9 mouse cellular contexts compared by ENCODE assay signal in the genomic region with DNA sequence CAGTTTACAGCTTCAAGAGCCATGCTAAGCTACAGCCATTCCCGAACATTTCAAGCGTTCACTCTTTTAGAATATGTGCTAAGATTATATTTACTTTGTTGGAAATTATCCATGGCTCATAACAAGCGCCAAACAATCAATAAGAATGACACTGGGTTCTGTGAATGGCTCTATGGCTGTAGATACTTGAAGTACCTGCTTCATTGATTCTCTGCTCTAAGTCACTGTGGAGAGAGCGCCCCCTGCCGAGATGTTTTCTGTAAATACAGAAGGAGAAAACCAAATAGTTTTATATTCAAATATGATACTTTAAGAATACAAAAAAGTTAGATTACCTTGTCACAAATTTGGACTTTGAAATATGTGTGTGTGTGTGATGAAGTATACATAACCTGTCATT.
DNase-seq lines count a peak whose midpoint lies in the region; ATAC-seq and TF ChIP-seq lines count a peak whose summit lies in the region.
"Had no signal": no experiment of that assay in that cellular context is flagged by ENCODE, and none has a peak within 500 bp of the region (broad histone marks: within the 10 kb centered on the region; RNA-seq: fewer than 3 reads in every experiment).

No protein-coding gene starts in this region.

- no peaks in the 10 kb centered on the region for H3K27me3 ChIP-seq in kidney, embryonic 16.5 days (ENCODE audit: insufficient read depth, low read length)
- no peaks in the 10 kb centered on the region for H3K27me3 ChIP-seq in forebrain, embryonic 14.5 days (replicated peaks; ENCODE audit: control insufficient read depth, insufficient read depth, low read length)

- intact Hi-C loops in left cerebral cortex, adult 2 months (cut with DNase I) = loop anchor here (1.0 kb wide), 1 partner anchor 82 kb away; no protein-coding TSS in a partner anchor

- no peak overlapping the region for H3K4me3 ChIP-seq in kidney, embryonic 16.5 days (ENCODE audit: low read length)
- no peak overlapping the region for H3K4me3 ChIP-seq in forebrain, embryonic 14.5 days (ENCODE audit: low read depth, low read length)
- H3K4me3 ChIP-seq in left cerebral cortex, adult 2 months = no peak overlapping the region

- H3K9me3 ChIP-seq in kidney, embryonic 16.5 days (ENCODE audit: low read length) = no peaks in the 10 kb centered on the region
- no peaks in the 10 kb centered on the region for H3K9me3 ChIP-seq in forebrain, embryonic 14.5 days (replicated peaks; ENCODE audit: control insufficient read depth, low read length)

- no peak overlapping the region for H3K9ac ChIP-seq in kidney, embryonic 16.5 days (replicated peaks; ENCODE audit: low read length)
- no peak overlapping the region for H3K9ac ChIP-seq in forebrain, embryonic 14.5 days (ENCODE audit: low read length)
- H3K9ac ChIP-seq: liver, embryonic 14.5 days had no signal

- H3K4me1 ChIP-seq in kidney, embryonic 16.5 days (ENCODE audit: insufficient read depth, low read length) = no peaks in the 10 kb centered on the region
- no peaks in the 10 kb centered on the region for H3K4me1 ChIP-seq in forebrain, embryonic 14.5 days (ENCODE audit: control insufficient read depth, insufficient read depth, low read length)

- TF ChIP-seq CTCF in left cerebral cortex, adult 2 months (IDR thresholded peaks at IDR 0.05) = peak; percentile 62

- H3K27ac ChIP-seq in kidney, embryonic 16.5 days (ENCODE audit: low read length) = no peak overlapping the region
- H3K27ac ChIP-seq in forebrain, embryonic 14.5 days (ENCODE audit: low read depth, low read length) = no peak overlapping the region
- no peak overlapping the region for H3K27ac ChIP-seq in left cerebral cortex, adult 2 months
- H3K27ac ChIP-seq: liver, embryonic 14.5 days had no signal

- H3K36me3 ChIP-seq in kidney, embryonic 16.5 days (ENCODE audit: insufficient read depth, low read length) = no peaks in the 10 kb centered on the region
- H3K36me3 ChIP-seq in forebrain, embryonic 14.5 days (ENCODE audit: control insufficient read depth, insufficient read depth, low read length) = no peaks in the 10 kb centered on the region

- ATAC-seq in kidney, embryonic 16.5 days (ENCODE audit: low FRiP score, low TSS enrichment) = no peak
- ATAC-seq in forebrain, embryonic 14.5 days = peak; percentile 40; the same call in 1 of the 2 replicates
- no peak for ATAC-seq in erythroblast, adult 5-6 weeks (replicated peaks; ENCODE audit: low FRiP score, poor library complexity, severe bottlenecking)

- WGBS in kidney, embryonic 16.5 days = 37% methylated on average over 5 of the region's 5 CpGs
- 27% methylated on average over 5 of the region's 5 CpGs for WGBS in forebrain, embryonic 14.5 days

- peak; percentile 47 for DNase-seq in kidney, adult 18-20 months
- peak; percentile 26 for DNase-seq in MEL-GATA-1-ER (ENCODE audit: extremely low read depth, low read depth)
- peak; percentile 43 to 61 for DNase-seq in adrenal gland, postnatal 36 days
- peak; percentile 77 for DNase-seq in forebrain, embryonic 14.5 days (ENCODE audit: low spot score)
- DNase-seq in left cerebral cortex, adult 2 months (ENCODE audit: extremely low spot score in 1 of 2, low spot score in 2 of 2) = peak; percentile 24 to 61
- DNase-seq in right cerebral cortex, postnatal 25 days = peak; percentile 22

- no peak overlapping the region for H3K4me2 ChIP-seq in kidney, embryonic 16.5 days (replicated peaks; ENCODE audit: low read depth, low read length)
- no peak overlapping the region for H3K4me2 ChIP-seq in forebrain, embryonic 14.5 days (ENCODE audit: low read length)

Comparison
In these comparisons a context has a peak if more than half of its experiments do, and no peak if none do; other contexts are left out.
1. DNase-seq: peak in every context shown above with its lines; median percentile 77 in forebrain, embryonic 14.5 days; 52 in adrenal gland, postnatal 36 days; 47 in kidney, adult 18-20 months; 42 in left cerebral cortex, adult 2 months; 26 in MEL-GATA-1-ER; 22 in right cerebral cortex, postnatal 25 days.